Mouse (Mus musculus) hindbrain, embryonic 10.5 days (tissue): Measurements from ENCODE around the gene P2ry13. TPM values are rescaled to one million over a fixed set of nuclear protein-coding genes. Genes with fewer than 3 reads are reported as not detected.

ENCODE experiments used
- DNase-seq: peaks from one replicate; pipeline ENCODE4 v3.0.0-alpha.2; 2017; ENCODE audit warnings: low spot score
- H3K27ac ChIP-seq: fragments of 300-500 bp; sonication (generic); 2 replicates; pipeline ENCODE4 v1.5.1; 2016; ENCODE audit warnings: mild to moderate bottlenecking, moderate library complexity
- H3K27me3 ChIP-seq: fragments of 300-500 bp; sonication (generic); 2 replicates; pipeline ENCODE4 v1.6.1; 2016; ENCODE audit warnings: mild to moderate bottlenecking; ENCODE audit not compliant: poor library complexity, insufficient read depth, severe bottlenecking
- H3K36me3 ChIP-seq: fragments of 300-500 bp; sonication (generic); 2 replicates; pipeline ENCODE4 v1.6.1; 2016; ENCODE audit warnings: mild to moderate bottlenecking, moderate library complexity
- H3K4me1 ChIP-seq: fragments of 300-500 bp; sonication (generic); replicated peaks from 2 replicates; pipeline ENCODE4 v1.6.1; 2016; ENCODE audit warnings: mild to moderate bottlenecking
- H3K4me3 ChIP-seq: fragments of 300-500 bp; sonication (generic); 2 replicates; pipeline ENCODE4 v1.5.1; 2016; ENCODE audit warnings: mild to moderate bottlenecking, moderate library complexity
- H3K9me3 ChIP-seq: fragments of 300-500 bp; sonication (generic); 2 replicates; pipeline ENCODE4 v1.6.1; 2016; ENCODE audit warnings: mild to moderate bottlenecking, moderate library complexity
- WGBS: fragments of 180-500 bp; shearing (Covaris S2); methylation state at CpG from one replicate; pipeline ENCODE4 v1.1.7; 2016; 5-methylcytosine and 5-hydroxymethylcytosine counted together
- polyA plus RNA-seq: library from polyadenylated mRNA; unstranded; fragments of >200 nt; fragmentation: Nextera tagmentation; extraction: Ambion mirVana; gene quantifications from 2 replicates; pipeline ENCODE4 v1.2.1, GENCODE M21; 2016

P2ry13 gene
- polyA plus RNA-seq = 0.50 and 0.75 TPM in 2 replicates

- Histone ChIP-seq H3K4me3 (no peak within 1 kb of the TSS), H3K4me1 (no peaks in the 10 kb centered on the region), H3K27ac (no peak within 1 kb of the TSS), H3K36me3 (no peaks in the 10 kb centered on the region), H3K27me3 (no peaks in the 10 kb centered on the region), H3K9me3 (no peaks in the 10 kb centered on the region)
- WGBS = 92% methylated on average over 6 of the region's 6 CpGs
- DNase-seq = no peak
Observed at GRCm38 (mm10) chr3:59210727-59211126, at the start of gene P2ry13. TSS of gene P2ry13 (minus strand) at chr3:59210882.

DNA sequence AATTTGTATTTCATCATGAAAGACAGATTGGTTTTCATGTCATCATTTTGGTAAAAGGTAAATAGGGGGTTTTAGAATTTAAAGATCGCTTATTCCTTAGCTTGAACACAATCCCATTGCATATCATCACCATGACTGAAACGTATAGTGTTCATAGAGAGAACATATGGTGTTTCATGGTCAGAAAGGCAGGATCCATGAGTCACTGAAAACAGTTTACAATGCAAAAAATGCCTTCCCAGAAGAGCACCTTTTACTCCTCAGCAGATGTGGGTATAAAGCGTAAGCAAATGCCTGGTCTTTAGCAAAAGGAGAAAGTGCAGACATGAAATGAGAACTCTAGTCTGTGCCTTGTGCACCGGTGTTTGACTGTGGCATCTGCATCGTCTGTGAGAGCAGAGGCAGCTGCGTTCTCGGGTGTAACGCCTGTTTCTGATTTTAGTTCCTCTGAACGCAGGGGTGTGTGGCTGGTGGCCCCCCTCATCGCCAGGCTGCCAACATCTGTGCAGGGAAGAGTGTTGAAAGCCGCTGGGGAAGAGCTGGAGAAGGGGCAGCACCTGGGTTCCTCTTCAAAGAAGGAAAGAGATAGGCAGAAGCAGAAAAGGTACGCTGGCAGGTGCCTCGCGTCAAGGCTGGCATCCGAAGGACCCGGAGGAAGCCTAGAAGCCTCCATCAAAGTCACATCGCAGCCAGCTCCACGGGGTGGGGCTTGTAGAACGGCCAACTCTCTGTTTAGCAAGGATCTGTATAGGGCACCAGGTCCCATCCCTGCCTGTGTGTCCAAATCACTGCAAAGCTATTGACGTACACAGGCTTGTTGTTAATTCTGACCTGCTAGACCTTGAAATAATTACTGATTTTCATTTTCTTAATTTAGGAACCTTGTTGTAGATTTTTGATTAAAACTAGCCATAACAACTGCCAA, 47.3 kb upstream of the P2ry13 start:
- 82% methylated on average over 20 of the region's 20 CpGs for WGBS

DNA sequence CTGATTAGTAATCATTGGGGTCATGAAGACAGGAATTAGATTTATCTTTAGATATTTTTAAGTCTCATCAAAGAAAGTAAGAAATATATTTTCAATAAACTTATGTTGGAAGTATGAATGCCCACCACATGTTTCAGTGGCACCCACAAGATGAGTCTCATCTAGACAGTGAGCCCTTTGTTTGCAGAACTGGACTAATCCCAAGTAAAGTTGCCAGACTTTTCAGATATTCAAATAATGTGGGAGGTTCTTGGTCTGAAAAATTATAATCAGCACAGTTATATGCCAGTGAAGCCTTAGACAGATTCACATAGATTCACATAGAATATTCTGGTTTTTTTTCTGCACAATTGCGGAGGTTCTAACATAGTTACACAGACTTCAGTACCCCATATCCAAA, 39.8 kb upstream of the P2ry13 start:
- no peak for DNase-seq
- no peak overlapping the region for H3K27ac ChIP-seq
- H3K9me3 ChIP-seq = no peaks in the 10 kb centered on the region
- H3K36me3 ChIP-seq = no peaks in the 10 kb centered on the region
- H3K4me1 ChIP-seq = no peaks in the 10 kb centered on the region
- H3K27me3 ChIP-seq = no peaks in the 10 kb centered on the region
- WGBS = 98% methylated on average over 1 of the region's 1 CpGs
- H3K4me3 ChIP-seq = no peak overlapping the region

More for the DNA sequence above, 47.3 kb upstream of the P2ry13 start:
- peaks cover 28% of the 10 kb centered on the region for H3K4me1 ChIP-seq
- no peak overlapping the region for H3K4me3 ChIP-seq
- no peaks in the 10 kb centered on the region for H3K27me3 ChIP-seq
- H3K36me3 ChIP-seq = 0 out of 2 replicates have a peak, but pooled peaks cover 4% of the 10 kb centered on the region
- H3K9me3 ChIP-seq = no peaks in the 10 kb centered on the region
- DNase-seq = no peak
- H3K27ac ChIP-seq = no peak overlapping the region

DNA sequence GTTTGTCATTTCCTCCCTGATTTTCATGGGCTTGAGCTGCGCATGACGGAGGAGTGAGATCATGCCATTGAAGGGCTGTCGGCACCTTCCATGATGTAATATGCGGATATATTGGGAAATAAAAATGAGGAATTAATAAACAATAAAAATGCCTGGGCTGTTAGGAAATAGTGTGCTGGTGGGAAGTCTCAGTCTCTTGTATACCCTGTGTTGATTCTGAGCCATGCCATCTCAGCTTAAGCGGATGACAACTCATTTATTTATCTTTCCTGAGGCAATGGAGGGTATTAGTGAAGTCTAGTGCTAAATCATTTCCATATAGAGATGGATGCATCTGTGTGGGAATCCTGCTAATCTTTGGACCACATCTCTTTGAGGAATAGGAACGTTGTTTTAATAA, 37.3 kb upstream of the P2ry13 start:
- Histone ChIP-seq H3K36me3 (no peaks in the 10 kb centered on the region), H3K9me3 (no peaks in the 10 kb centered on the region), H3K27me3 (no peaks in the 10 kb centered on the region), H3K4me3 (no peak overlapping the region), H3K27ac (no peak overlapping the region), H3K4me1 (no peaks in the 10 kb centered on the region)
- DNase-seq = no peak
- WGBS = 94% methylated on average over 6 of the region's 6 CpGs

- Histone ChIP-seq H3K9me3 (no peaks in the 10 kb centered on the region), H3K27me3 (no peaks in the 10 kb centered on the region), H3K4me1 (no peaks in the 10 kb centered on the region), H3K27ac (no peak overlapping the region), H3K36me3 (no peaks in the 10 kb centered on the region), H3K4me3 (no peak overlapping the region)
- DNase-seq = no peak
- WGBS = 86% methylated on average over 6 of the region's 6 CpGs
Observed at GRCm38 (mm10) chr3:59243384-59243783, 32.7 kb upstream of the P2ry13 start.

- no peak overlapping the region for H3K27ac ChIP-seq
- H3K36me3 ChIP-seq = no peaks in the 10 kb centered on the region
- H3K4me3 ChIP-seq = no peak overlapping the region
- H3K4me1 ChIP-seq = no peaks in the 10 kb centered on the region
- DNase-seq = no peak
- 79% methylated on average over 5 of the region's 5 CpGs for WGBS
- H3K27me3 ChIP-seq = no peaks in the 10 kb centered on the region
- no peaks in the 10 kb centered on the region for H3K9me3 ChIP-seq
Observed at GRCm38 (mm10) chr3:59234878-59235277, 24.2 kb upstream of the P2ry13 start.

DNA sequence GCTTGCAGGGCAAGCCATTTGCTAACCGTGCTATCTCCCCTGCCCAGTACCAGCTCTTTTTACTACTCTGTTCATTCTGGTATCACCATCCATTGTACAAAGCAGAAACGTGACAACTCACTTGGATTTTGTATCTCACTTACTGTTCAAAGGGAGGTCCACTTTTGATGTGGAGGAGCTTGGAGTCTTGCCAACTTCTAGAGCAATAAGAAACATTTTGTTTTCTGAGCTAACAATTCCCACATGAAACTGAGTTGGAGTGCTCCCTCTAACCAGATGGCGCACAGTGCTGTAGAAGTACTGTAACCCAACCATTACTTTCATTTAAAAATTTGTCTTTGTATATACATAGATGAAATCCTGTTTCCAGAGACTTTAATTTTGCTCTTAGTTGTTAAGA, 20.2 kb upstream of the P2ry13 start:
- Histone ChIP-seq H3K4me1 (peaks cover 14% of the 10 kb centered on the region), H3K36me3 (no peaks in the 10 kb centered on the region), H3K4me3 (no peak overlapping the region), H3K27me3 (no peaks in the 10 kb centered on the region), H3K27ac (no peak overlapping the region), H3K9me3 (no peaks in the 10 kb centered on the region)
- no peak for DNase-seq
- WGBS = 89% methylated on average over 3 of the region's 3 CpGs

GRCm38 (mm10) chr3:59228730-59229551, 18.3 kb upstream of the P2ry13 start:
- WGBS = 59% methylated on average over 10 of the region's 10 CpGs
- Histone ChIP-seq H3K9me3 (no peaks in the 10 kb centered on the region), H3K27me3 (no peaks in the 10 kb centered on the region), H3K4me3 (no peak overlapping the region), H3K36me3 (no peaks in the 10 kb centered on the region), H3K27ac (no peak overlapping the region), H3K4me1 (peaks cover 14% of the 10 kb centered on the region)
- DNase-seq = no peak

DNA sequence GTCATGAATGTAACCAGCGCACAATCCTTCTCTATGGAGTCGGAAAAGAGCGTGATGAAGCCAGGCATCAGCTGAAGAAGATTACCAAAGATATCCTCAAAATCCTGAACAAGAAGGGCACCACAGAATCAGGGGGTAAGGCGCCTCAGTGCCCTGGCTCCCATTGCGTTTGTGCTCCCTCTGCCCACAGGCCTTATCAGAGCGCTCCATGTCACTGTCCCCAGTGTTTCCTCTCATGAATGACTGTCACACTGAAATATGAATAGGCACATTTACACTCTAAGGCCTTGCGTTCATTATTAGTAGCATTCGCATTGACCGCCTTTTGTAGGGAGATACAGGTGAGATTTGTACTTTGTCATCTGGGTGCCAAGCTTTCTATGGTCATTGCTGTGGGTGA, 17.0 kb upstream of the P2ry13 start:
- Histone ChIP-seq H3K27ac (no peak overlapping the region), H3K4me3 (no peak overlapping the region), H3K27me3 (no peaks in the 10 kb centered on the region), H3K36me3 (no peaks in the 10 kb centered on the region), H3K9me3 (no peaks in the 10 kb centered on the region), H3K4me1 (peaks cover 14% of the 10 kb centered on the region)
- WGBS = 96% methylated on average over 9 of the region's 9 CpGs
- no peak for DNase-seq

DNA sequence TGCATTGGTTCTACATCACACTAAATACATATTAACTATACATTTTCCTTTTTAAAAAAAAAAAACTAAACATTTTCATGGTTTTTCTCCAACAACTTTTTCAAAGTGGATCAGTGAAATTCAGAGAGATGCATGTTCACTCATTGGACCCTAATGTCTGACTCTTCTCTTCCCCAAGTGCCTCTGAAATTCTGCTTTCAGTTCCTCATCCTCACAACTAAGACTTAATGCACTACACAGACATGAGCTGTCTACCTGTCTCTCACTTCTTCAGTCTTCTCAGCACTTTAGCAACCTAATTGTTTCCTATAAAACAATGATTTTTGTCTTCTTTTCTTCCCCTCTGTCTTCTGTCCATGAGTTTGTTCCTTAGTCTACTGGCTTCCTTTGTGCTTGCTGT, 14.7 kb upstream of the P2ry13 start:
- H3K9me3 ChIP-seq = no peaks in the 10 kb centered on the region
- H3K4me1 ChIP-seq = peaks cover 14% of the 10 kb centered on the region
- H3K4me3 ChIP-seq = no peak overlapping the region
- H3K27ac ChIP-seq = no peak overlapping the region
- no peak for DNase-seq
- H3K36me3 ChIP-seq = no peaks in the 10 kb centered on the region
- no peaks in the 10 kb centered on the region for H3K27me3 ChIP-seq

GRCm38 (mm10) chr3:59222303-59222702, 11.6 kb upstream of the P2ry13 start:
- WGBS = 90% methylated on average over 2 of the region's 2 CpGs
- Histone ChIP-seq H3K27me3 (no peaks in the 10 kb centered on the region), H3K4me3 (no peak overlapping the region), H3K4me1 (no peaks in the 10 kb centered on the region), H3K36me3 (no peaks in the 10 kb centered on the region), H3K9me3 (no peaks in the 10 kb centered on the region), H3K27ac (no peak overlapping the region)
- DNase-seq = no peak

GRCm38 (mm10) chr3:59219326-59219725, 8.6 kb upstream of the P2ry13 start:
- 93% methylated on average over 2 of the region's 2 CpGs for WGBS
- H3K9me3 ChIP-seq = no peaks in the 10 kb centered on the region
- H3K4me3 ChIP-seq = no peak overlapping the region
- no peak for DNase-seq
- no peak overlapping the region for H3K27ac ChIP-seq
- H3K27me3 ChIP-seq = no peaks in the 10 kb centered on the region
- H3K36me3 ChIP-seq = no peaks in the 10 kb centered on the region
- no peaks in the 10 kb centered on the region for H3K4me1 ChIP-seq

DNA sequence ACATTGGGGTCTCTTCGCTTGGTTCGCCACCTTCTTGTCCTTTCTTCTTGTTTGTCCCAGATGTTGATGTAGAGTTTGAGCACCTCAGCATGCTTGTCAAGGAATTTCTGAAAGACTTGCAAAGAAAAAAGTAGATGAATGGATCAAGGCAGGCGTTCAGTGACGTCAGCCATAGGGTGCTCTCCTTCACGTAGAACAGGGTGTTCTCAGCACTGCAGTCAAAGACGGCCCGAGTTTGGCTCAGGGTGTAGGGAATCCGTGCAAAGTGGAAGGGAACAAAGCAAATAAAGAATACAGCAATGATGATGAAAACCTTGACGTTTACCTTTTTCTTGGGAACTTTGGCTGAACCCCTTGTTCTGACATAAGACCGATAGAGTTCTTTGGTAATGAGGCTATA, 6.5 kb upstream of the P2ry13 start:
- no peaks in the 10 kb centered on the region for H3K27me3 ChIP-seq
- H3K27ac ChIP-seq = no peak overlapping the region
- no peaks in the 10 kb centered on the region for H3K4me1 ChIP-seq
- no peak for DNase-seq
- no peak overlapping the region for H3K4me3 ChIP-seq
- no peaks in the 10 kb centered on the region for H3K36me3 ChIP-seq
- 90% methylated on average over 10 of the region's 10 CpGs for WGBS
- H3K9me3 ChIP-seq = no peaks in the 10 kb centered on the region
